Mouse (Mus musculus) thymus, adult 2 months (tissue): ENCODE data around the gene D10Wsu102e.

Source experiments
- CTCF ChIP-seq: fragments of 200-500 bp; IDR thresholded peaks from 2 replicates; pipeline ENCODE4 v1.5.1; 2012; ENCODE audit warnings: mild to moderate bottlenecking, control low read depth, low read length, moderate library complexity, borderline replicate concordance; ENCODE audit not compliant: control insufficient read depth, poor library complexity, insufficient read depth; ENCODE audit errors: extremely low read depth
- POLR2A ChIP-seq: fragments of 200-500 bp; IDR thresholded peaks from 2 replicates; pipeline ENCODE4 v1.6.1; 2012; ENCODE audit warnings: mild to moderate bottlenecking, low read length, control low read depth, moderate library complexity; ENCODE audit not compliant: control insufficient read depth, poor library complexity, insufficient read depth; ENCODE audit errors: extremely low read depth

- TF ChIP-seq CTCF (no peak), POLR2A (no peak)
These were observed 173.9 kb downstream of the D10Wsu102e start, which contains the start of gene Aldh1l2 for GRCm38 (mm10) chr10:83533910-83534283.
